Mouse (Mus musculus) kidney, embryonic 16.5 days (tissue): Measurements from ENCODE around the gene Hpca. TPM values are rescaled to one million over a fixed set of nuclear protein-coding genes. Genes with fewer than 3 reads are reported as not detected.

Source experiments
- ATAC-seq: fragments of 200-750 bp; cut with Nextera tagmentation; 2 replicates; pipeline ENCODE4 v1.8.0; 2017; ENCODE audit warnings: moderate TSS enrichment; ENCODE audit not compliant: low FRiP score, low TSS enrichment
- H3K27ac ChIP-seq: fragments of 300-500 bp; sonication (generic); 2 replicates; pipeline ENCODE4 v1.5.1; 2014; ENCODE audit warnings: low read length
- H3K27me3 ChIP-seq: fragments of 300-500 bp; sonication (generic); 2 replicates; pipeline ENCODE4 v1.6.1; 2014; ENCODE audit warnings: low read length, control low read depth, mixed read lengths; ENCODE audit not compliant: insufficient read depth
- H3K36me3 ChIP-seq: fragments of 300-500 bp; sonication (generic); 2 replicates; pipeline ENCODE4 v1.6.1; 2014; ENCODE audit warnings: low read length, control low read depth, mixed read lengths; ENCODE audit not compliant: insufficient read depth
- H3K4me1 ChIP-seq: fragments of 300-500 bp; sonication (generic); 2 replicates; pipeline ENCODE4 v1.6.1; 2014; ENCODE audit warnings: low read length, control low read depth, mixed read lengths; ENCODE audit not compliant: insufficient read depth
- H3K4me2 ChIP-seq: fragments of 300-500 bp; sonication (generic); replicated peaks from 2 replicates; pipeline ENCODE4 v1.6.1; 2014; ENCODE audit warnings: low read depth, low read length
- H3K4me3 ChIP-seq: fragments of 300-500 bp; sonication (generic); 2 replicates; pipeline ENCODE4 v1.5.1; 2014; ENCODE audit warnings: mild to moderate bottlenecking, low read length
- H3K9ac ChIP-seq: fragments of 300-500 bp; sonication (generic); replicated peaks from 2 replicates; pipeline ENCODE4 v1.6.1; 2014; ENCODE audit warnings: low read length
- H3K9me3 ChIP-seq: fragments of 300-500 bp; sonication (generic); 2 replicates; pipeline ENCODE4 v1.6.1; 2016; ENCODE audit warnings: low read length, control low read depth
- WGBS: fragments of 180-500 bp; shearing (Covaris S2); extraction: QIAGEN DNeasy Blood & Tissue Kit; methylation state at CpG from one replicate; pipeline ENCODE4 v1.1.7; 2014; 5-methylcytosine and 5-hydroxymethylcytosine counted together
- polyA plus RNA-seq: library from polyadenylated mRNA; unstranded; fragments of >200 nt; fragmentation: Nextera tagmentation; extraction: Ambion mirVana; gene quantifications from 2 replicates; pipeline ENCODE4 v1.2.1, GENCODE M21; 2015

Hpca gene
- polyA plus RNA-seq, 1 experiment from 2014 or later: 1.6 TPM

GRCm38 (mm10) chr4:129112231-129112630 lies 9.6 kb downstream of the Hpca start:
- no peaks in the 10 kb centered on the region for H3K27me3 ChIP-seq
- no peak for ATAC-seq
- 28% methylated on average over 9 of the region's 13 CpGs for WGBS
- H3K36me3 ChIP-seq: no peaks in the 10 kb centered on the region
- H3K4me1 ChIP-seq: peaks cover 35% of the 10 kb centered on the region
- no peak overlapping the region for H3K27ac ChIP-seq
- no peaks in the 10 kb centered on the region for H3K9me3 ChIP-seq
- H3K4me2 ChIP-seq: peak overlapping the region; percentile 18; the same call in 1 of the 2 replicates
- H3K4me3 ChIP-seq: no peak overlapping the region
- no peak overlapping the region for H3K9ac ChIP-seq

- ATAC-seq: no peak
- WGBS: 47% methylated on average over 11 of the region's 11 CpGs
Observed at GRCm38 (mm10) chr4:129111350-129111749, 10.5 kb downstream of the Hpca start.

GRCm38 (mm10) chr4:129110804-129111203 lies 11.0 kb downstream of the Hpca start:
- Histone ChIP-seq H3K4me2 (no peak overlapping the region), H3K27me3 (peaks cover 7% of the 10 kb centered on the region; the same call in 1 of the 2 replicates), H3K9ac (no peak overlapping the region), H3K4me1 (peaks cover 35% of the 10 kb centered on the region), H3K27ac (no peak overlapping the region), H3K9me3 (no peaks in the 10 kb centered on the region), H3K36me3 (no peaks in the 10 kb centered on the region), H3K4me3 (no peak overlapping the region)
- 75% methylated on average over 6 of the region's 6 CpGs for WGBS
- no peak for ATAC-seq

More at GRCm38 (mm10) chr4:129111350-129111749, 10.5 kb downstream of the Hpca start:
- H3K4me1 ChIP-seq: peaks cover 35% of the 10 kb centered on the region
- 0 out of 2 replicates have a peak, but pooled peaks cover 2% of the 10 kb centered on the region for H3K27me3 ChIP-seq
- no peak overlapping the region for H3K27ac ChIP-seq
- no peaks in the 10 kb centered on the region for H3K36me3 ChIP-seq
- H3K9me3 ChIP-seq: no peaks in the 10 kb centered on the region
- no peak overlapping the region for H3K4me2 ChIP-seq
- no peak overlapping the region for H3K9ac ChIP-seq
- no peak overlapping the region for H3K4me3 ChIP-seq

GRCm38 (mm10) chr4:129108624-129109023 lies 13.2 kb downstream of the Hpca start:
- H3K9ac ChIP-seq: no peak overlapping the region
- no peak; the same call in 1 of the 2 replicates for ATAC-seq
- H3K4me3 ChIP-seq: no peak overlapping the region
- H3K36me3 ChIP-seq: no peaks in the 10 kb centered on the region
- H3K4me2 ChIP-seq: no peak overlapping the region
- 50% methylated on average over 7 of the region's 7 CpGs for WGBS
- no peak overlapping the region for H3K27ac ChIP-seq
- no peaks in the 10 kb centered on the region for H3K9me3 ChIP-seq
- peaks cover 38% of the 10 kb centered on the region for H3K4me1 ChIP-seq
- peaks cover 22% of the 10 kb centered on the region for H3K27me3 ChIP-seq

- 63% methylated on average over 10 of the region's 10 CpGs for WGBS
- Histone ChIP-seq H3K27ac (no peak overlapping the region), H3K4me1 (peaks cover 29% of the 10 kb centered on the region), H3K27me3 (peaks cover 22% of the 10 kb centered on the region), H3K9me3 (no peaks in the 10 kb centered on the region), H3K4me2 (no peak overlapping the region), H3K36me3 (no peaks in the 10 kb centered on the region), H3K9ac (no peak overlapping the region), H3K4me3 (no peak overlapping the region)
- ATAC-seq: no peak
Observed at GRCm38 (mm10) chr4:129107348-129107899, 14.4 kb downstream of the Hpca start.

- H3K27ac ChIP-seq: no peak overlapping the region
- 28% methylated on average over 9 of the region's 9 CpGs for WGBS
Observed at GRCm38 (mm10) chr4:129106073-129106472, 15.8 kb downstream of the Hpca start.

GRCm38 (mm10) chr4:129105356-129105755 lies 16.5 kb downstream of the Hpca start, which contains the start of gene Tmem54:
Tmem54 (plus strand) TSS chr4:129105548.
- Histone ChIP-seq H3K4me3 (peak within 1 kb of the TSS; percentile 37), H3K27me3 (peaks cover 22% of the 10 kb centered on the region), H3K9ac (peak within 1 kb of the TSS; percentile 59), H3K36me3 (no peaks in the 10 kb centered on the region), H3K4me2 (peak within 1 kb of the TSS; percentile 57), H3K9me3 (no peaks in the 10 kb centered on the region), H3K27ac (no peak within 1 kb of the TSS), H3K4me1 (peaks cover 10% of the 10 kb centered on the region)
- whole genome bisulfite sequencing: 2% methylated on average over 39 of the region's 40 CpGs
- ATAC-seq: peak; percentile 53; the same call in 1 of the 2 replicates

More at GRCm38 (mm10) chr4:129106073-129106472, 15.8 kb downstream of the Hpca start:
- H3K4me1 ChIP-seq: peaks cover 17% of the 10 kb centered on the region
- H3K27me3 ChIP-seq: peaks cover 22% of the 10 kb centered on the region
- H3K4me3 ChIP-seq: 0 out of 2 replicates have a peak overlapping the region, but pooled peaks have one; percentile 37
- H3K9ac ChIP-seq: 0 out of 2 replicates have a peak overlapping the region, but pooled peaks have one; percentile 59
- H3K4me2 ChIP-seq: peak overlapping the region; percentile 57
- no peaks in the 10 kb centered on the region for H3K9me3 ChIP-seq
- no peaks in the 10 kb centered on the region for H3K36me3 ChIP-seq
- ATAC-seq: no peak

- H3K27me3 ChIP-seq: peaks cover 22% of the 10 kb centered on the region
- H3K36me3 ChIP-seq: no peaks in the 10 kb centered on the region
- no peaks in the 10 kb centered on the region for H3K9me3 ChIP-seq
- no peak overlapping the region for H3K4me3 ChIP-seq
- no peak for ATAC-seq
- no peak overlapping the region for H3K9ac ChIP-seq
- peaks cover 7% of the 10 kb centered on the region for H3K4me1 ChIP-seq
- 74% methylated on average over 14 of the region's 14 CpGs for WGBS
- H3K4me2 ChIP-seq: no peak overlapping the region
- H3K27ac ChIP-seq: no peak overlapping the region
Observed at GRCm38 (mm10) chr4:129102133-129102829, 19.6 kb downstream of the Hpca start.

- no peak overlapping the region for H3K27ac ChIP-seq
- no peaks in the 10 kb centered on the region for H3K4me1 ChIP-seq
- no peak overlapping the region for H3K4me3 ChIP-seq
- no peak overlapping the region for H3K4me2 ChIP-seq
- no peaks in the 10 kb centered on the region for H3K36me3 ChIP-seq
- 0 out of 2 replicates have a peak, but pooled peaks cover 4% of the 10 kb centered on the region for H3K27me3 ChIP-seq
- H3K9ac ChIP-seq: no peak overlapping the region
- WGBS: 80% methylated on average over 7 of the region's 7 CpGs
- no peaks in the 10 kb centered on the region for H3K9me3 ChIP-seq
- ATAC-seq: no peak
Observed at GRCm38 (mm10) chr4:129097006-129097405, 24.8 kb downstream of the Hpca start.

- Histone ChIP-seq H3K27ac (no peak overlapping the region), H3K9ac (no peak overlapping the region), H3K4me1 (no peaks in the 10 kb centered on the region), H3K4me2 (no peak overlapping the region), H3K36me3 (no peaks in the 10 kb centered on the region), H3K9me3 (no peaks in the 10 kb centered on the region), H3K27me3 (0 out of 2 replicates have a peak, but pooled peaks cover 4% of the 10 kb centered on the region), H3K4me3 (no peak overlapping the region)
- no peak for ATAC-seq
- WGBS: 27% methylated on average over 15 of the region's 15 CpGs
Observed at GRCm38 (mm10) chr4:129095276-129095675, 26.6 kb downstream of the Hpca start.
